Mouse (Mus musculus): ENCODE data around the gene Btg2. TPM values are rescaled to one million over a fixed set of nuclear protein-coding genes. Genes with fewer than 3 reads are reported as not detected.

Btg2 gene
- total RNA-seq (2014; fragmentation: Nextera tagmentation) (2.0 and 3.9 TPM in 2 replicates), total RNA-seq (2017) (58.5 and 61.6 TPM in 2 replicates)

DNA sequence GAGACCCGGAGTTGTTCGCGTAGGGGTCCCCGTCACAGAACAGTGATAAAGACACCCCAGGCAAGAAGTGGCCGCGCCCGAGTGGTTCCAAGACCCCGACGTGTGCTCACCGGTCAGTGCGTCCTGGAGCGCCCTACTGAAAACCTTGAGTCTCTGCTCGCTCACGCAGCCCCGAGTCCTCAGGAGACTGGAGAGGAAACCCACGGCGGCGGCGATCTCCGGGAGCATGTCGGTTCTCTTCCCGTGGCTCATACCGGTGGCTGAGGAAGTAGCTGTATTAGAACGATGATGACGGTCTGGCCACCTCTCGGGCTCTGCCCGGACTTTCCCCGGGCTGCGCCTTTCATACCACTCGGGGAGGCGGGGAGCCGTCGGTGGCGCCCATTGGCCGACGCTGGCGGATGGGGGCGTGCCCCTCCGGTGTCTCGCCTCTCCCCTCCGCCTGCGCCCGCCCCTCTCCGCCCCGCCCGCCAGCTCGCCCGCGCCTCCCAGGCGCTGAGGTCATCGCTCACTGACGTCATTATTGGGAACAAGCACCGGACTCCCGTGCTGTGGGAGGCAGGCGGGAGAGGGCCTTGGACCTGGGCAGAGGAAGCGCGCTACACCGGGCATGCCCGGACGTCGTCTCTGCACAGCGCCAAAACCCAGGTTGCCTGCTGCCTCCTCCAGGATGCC, at the start of gene Btg2:
Btg2 (minus strand) TSS at position 319 of the 675 bp plus-strand sequence.
- peak; percentile 87 for ATAC-seq (replicated peaks; ENCODE audit: low FRiP score, low TSS enrichment, poor library complexity, severe bottlenecking)

DNA sequence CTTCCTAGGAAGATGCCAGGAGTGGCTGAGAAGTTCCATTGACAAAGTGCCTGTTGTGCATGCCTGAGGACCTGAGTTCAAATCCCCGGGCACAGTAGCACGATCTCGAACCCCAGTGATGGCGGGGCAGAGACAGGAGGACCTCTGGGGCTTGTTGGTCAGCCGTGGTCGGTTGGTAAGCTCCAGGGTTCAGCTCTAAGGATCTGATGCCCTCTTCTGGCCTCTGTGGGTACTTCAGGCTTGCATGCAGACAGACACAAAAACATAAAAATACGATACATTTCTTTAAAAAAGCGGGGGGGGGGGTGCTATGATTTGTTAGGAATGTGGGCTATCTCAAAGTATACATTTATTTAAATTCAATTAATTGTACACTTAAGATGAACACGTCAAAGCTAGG, 43.3 kb upstream of the Btg2 start:
- ATAC-seq (replicated peaks; ENCODE audit: low FRiP score, low TSS enrichment, poor library complexity, severe bottlenecking), result no peak

DNA sequence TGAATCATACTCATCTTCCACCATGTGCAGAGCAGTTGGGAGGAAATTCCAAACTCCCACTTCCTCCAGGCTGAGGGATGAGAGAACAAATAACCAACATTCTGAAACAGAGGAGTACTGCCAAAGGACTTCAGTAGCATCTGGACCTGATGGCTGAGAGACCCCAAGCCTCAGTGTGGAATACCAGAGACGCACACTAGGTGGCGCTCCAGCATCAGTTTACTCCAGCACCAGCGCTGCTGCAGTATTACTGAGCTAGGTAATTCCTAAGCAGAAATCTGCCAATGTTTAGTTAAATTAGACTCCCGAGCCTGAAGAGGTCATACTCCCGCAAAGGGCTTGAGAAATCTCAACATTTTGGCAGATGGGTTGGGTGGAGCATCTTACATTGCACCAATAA, 41.3 kb upstream of the Btg2 start:
- peak; percentile 86; the same call in 1 of the 2 replicates for ATAC-seq (replicated peaks; ENCODE audit: low FRiP score, low TSS enrichment, poor library complexity, severe bottlenecking)

- ATAC-seq (replicated peaks; ENCODE audit: low FRiP score, low TSS enrichment, poor library complexity, severe bottlenecking), result no peak
Observed at GRCm38 (mm10) chr1:134117110-134117509, 38.2 kb upstream of the Btg2 start.

DNA sequence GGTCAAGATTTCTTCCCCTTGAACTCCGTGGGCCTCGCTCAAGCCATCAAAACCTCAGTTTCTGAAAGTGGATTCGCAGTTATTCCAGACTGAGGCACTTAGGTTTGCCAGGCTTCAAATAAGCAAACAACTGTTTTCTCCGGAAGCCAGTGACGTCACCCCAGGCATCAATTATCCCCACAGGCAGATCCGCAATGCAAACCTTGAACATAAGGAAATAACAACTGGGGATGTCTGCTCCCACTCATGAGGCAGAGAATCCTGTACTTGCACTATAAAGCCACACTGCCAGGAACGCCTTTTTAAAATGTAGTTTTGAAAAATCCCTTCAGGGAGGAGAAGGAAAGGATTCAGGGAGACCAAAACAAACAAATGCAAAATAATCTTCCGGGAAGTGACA, 36.5 kb upstream of the Btg2 start:
- ATAC-seq (replicated peaks; ENCODE audit: low FRiP score, low TSS enrichment, poor library complexity, severe bottlenecking), result no peak

DNA sequence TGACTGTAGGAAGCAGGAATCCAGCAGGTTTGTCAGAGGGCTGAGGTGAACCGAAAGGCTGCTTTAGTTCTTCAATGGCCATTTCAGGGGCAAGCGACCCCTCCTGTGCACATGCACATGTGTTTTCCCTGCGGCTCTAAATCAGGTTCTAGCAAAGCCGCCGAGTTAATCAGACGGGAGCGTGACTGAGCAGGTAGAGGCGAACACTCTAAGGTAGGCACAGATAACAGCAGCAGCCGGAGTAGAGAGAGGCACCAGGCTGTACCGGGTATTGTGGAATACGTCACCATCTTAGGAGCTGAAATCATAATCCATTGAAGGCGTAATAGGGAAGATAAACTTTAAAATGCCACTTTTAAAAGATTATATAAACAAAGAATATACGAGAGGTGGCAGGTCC, 35.8 kb upstream of the Btg2 start:
- no peak for ATAC-seq (replicated peaks; ENCODE audit: low FRiP score, low TSS enrichment, poor library complexity, severe bottlenecking)

DNA sequence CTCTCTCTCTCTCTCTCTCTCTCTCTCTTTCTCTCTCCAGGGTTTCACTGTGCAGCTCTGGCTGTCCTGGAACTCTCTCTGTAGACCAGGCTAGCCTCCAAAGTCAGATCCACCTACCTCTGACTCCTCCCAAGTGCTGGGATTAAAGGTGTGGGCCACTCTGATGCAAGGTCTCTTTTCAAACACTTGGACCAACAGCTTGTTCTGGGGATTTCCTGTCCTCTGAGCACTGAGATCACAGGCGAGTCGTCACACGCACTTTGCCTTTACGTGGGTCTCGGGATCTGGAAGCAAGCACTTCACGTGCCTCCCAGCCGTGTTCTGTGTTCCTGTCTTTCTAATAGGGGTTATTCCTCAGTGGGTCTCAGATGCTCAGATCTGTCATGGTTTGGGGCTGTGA, 35.1 kb upstream of the Btg2 start:
- no peak for ATAC-seq (replicated peaks; ENCODE audit: low FRiP score, low TSS enrichment, poor library complexity, severe bottlenecking)

DNA sequence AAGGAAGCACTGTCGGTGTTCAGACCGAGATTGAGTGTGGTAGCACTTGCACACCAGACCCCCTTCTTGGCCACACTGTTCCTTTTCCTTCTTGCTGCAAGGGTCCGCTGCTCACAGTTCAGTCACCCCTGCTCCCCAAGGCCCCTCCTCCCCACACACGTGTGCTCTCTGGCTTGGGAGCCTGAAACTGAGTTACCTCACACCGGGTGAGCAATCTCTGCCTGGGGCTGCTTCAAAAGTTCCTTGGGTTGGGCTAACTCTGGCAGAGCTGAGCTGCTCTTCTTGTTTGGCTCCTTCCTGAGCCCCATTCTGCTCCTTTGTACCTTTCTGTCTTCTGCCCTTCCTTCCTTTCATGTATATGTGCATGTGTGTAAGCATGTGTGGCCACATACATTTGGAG, 34.6 kb upstream of the Btg2 start:
- ATAC-seq (replicated peaks; ENCODE audit: low FRiP score, low TSS enrichment, poor library complexity, severe bottlenecking), result no peak

GRCm38 (mm10) chr1:134110979-134111378, 32.1 kb upstream of the Btg2 start, which contains the start of gene Chit1:
Gene Chit1 (plus strand): TSS chr1:134111242.
- ATAC-seq (replicated peaks; ENCODE audit: low FRiP score, low TSS enrichment, poor library complexity, severe bottlenecking), result peak; percentile 77

GRCm38 (mm10) chr1:134110449-134110848, 31.5 kb upstream of the Btg2 start:
- 0 out of 2 replicates have a peak, but pooled peaks have one; percentile 30 for ATAC-seq (replicated peaks; ENCODE audit: low FRiP score, low TSS enrichment, poor library complexity, severe bottlenecking)

GRCm38 (mm10) chr1:134110015-134110414, 31.1 kb upstream of the Btg2 start:
- no peak for ATAC-seq (replicated peaks; ENCODE audit: low FRiP score, low TSS enrichment, poor library complexity, severe bottlenecking)

DNA sequence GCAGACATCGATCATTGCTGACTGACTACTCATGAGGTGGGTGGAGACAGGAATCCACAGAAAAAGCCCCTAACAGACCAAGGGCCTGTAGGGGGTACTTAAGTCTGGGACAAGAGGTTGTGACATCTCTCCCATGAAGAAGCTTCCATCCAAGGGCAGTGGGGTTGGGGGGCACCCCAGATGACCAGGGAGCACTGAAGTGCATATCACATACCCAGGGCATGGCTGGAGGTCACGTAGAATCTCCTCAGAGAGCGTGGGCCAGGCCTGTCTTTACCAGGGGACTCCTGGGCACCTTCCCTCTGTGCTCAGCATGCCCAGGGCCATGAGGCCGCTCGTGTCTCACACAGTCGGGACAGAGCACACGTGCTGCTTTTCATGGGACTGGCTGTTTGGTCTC, 28.9 kb upstream of the Btg2 start:
- no peak for ATAC-seq (replicated peaks; ENCODE audit: low FRiP score, low TSS enrichment, poor library complexity, severe bottlenecking)

- ATAC-seq (replicated peaks; ENCODE audit: low FRiP score, low TSS enrichment, poor library complexity, severe bottlenecking), result peak; percentile 61
Observed at GRCm38 (mm10) chr1:134106719-134107118, 27.8 kb upstream of the Btg2 start.

- no peak for ATAC-seq (replicated peaks; ENCODE audit: low FRiP score, low TSS enrichment, poor library complexity, severe bottlenecking)
Observed at GRCm38 (mm10) chr1:134105764-134106430, 27.0 kb upstream of the Btg2 start.

- no peak for ATAC-seq (replicated peaks; ENCODE audit: low FRiP score, low TSS enrichment, poor library complexity, severe bottlenecking)
Observed at GRCm38 (mm10) chr1:134105043-134105763, 26.3 kb upstream of the Btg2 start.

DNA sequence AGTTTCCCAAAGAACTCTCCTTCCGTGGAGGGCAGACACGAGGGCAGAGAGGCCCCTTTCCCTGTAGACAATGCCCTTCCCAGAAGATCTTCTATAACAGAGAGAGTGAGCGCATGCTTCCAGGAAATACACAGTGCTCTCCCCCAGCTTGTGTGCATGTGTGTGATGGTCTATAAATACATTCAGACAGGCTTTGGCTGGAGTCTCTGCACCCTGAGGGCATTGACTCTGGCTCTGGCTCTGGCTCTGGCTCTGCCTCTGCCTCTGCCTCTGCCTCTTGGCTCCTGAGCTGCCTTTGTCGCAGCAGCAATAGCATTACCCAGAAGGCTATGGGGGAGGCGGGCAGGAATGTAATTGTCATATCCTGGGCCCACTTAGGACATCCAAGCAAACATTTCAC, 24.9 kb upstream of the Btg2 start:
- ATAC-seq (replicated peaks; ENCODE audit: low FRiP score, low TSS enrichment, poor library complexity, severe bottlenecking), result no peak

DNA sequence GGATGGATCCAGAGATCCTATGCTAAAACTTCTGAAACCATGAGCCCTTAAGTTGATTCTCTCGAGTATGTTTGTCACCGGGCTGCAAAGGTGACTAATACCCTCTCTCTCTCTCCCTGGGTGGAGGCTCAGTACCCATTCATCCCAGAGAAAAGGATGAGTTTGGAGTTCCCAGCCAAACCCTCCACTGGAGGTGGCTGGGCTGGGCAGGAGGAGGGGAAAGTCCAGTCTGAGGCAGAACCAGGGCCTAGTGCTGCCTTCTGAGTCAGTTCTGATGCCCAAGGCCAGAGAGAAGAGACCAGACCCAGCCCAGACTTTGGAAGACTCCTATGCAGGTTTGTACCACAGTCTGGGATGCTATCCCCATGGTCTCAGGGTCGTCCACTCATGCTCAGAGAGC, 22.7 kb upstream of the Btg2 start:
- no peak for ATAC-seq (replicated peaks; ENCODE audit: low FRiP score, low TSS enrichment, poor library complexity, severe bottlenecking)

DNA sequence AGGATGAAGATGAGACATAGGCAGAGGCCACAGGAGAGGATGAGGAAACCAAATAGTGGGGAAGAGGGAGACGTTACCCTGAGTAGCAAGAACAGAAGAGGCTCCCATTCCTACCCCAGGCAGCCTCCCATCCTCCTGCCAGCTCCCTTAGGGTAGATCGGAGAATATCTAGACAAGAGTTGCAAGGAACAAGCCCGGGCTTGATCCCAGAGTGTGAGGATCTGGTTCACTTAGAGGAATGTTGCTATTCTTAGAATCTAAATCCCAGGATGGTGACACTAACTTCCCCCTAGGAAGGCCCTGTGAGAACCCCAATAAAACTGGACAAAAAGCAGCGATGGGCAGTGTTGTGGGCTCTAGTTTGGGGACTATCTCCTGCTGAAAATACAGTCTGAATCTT, 22.0 kb upstream of the Btg2 start:
- no peak for ATAC-seq (replicated peaks; ENCODE audit: low FRiP score, low TSS enrichment, poor library complexity, severe bottlenecking)

- no peak for ATAC-seq (replicated peaks; ENCODE audit: low FRiP score, low TSS enrichment, poor library complexity, severe bottlenecking)
Observed at GRCm38 (mm10) chr1:134100401-134100800, 21.5 kb upstream of the Btg2 start.

DNA sequence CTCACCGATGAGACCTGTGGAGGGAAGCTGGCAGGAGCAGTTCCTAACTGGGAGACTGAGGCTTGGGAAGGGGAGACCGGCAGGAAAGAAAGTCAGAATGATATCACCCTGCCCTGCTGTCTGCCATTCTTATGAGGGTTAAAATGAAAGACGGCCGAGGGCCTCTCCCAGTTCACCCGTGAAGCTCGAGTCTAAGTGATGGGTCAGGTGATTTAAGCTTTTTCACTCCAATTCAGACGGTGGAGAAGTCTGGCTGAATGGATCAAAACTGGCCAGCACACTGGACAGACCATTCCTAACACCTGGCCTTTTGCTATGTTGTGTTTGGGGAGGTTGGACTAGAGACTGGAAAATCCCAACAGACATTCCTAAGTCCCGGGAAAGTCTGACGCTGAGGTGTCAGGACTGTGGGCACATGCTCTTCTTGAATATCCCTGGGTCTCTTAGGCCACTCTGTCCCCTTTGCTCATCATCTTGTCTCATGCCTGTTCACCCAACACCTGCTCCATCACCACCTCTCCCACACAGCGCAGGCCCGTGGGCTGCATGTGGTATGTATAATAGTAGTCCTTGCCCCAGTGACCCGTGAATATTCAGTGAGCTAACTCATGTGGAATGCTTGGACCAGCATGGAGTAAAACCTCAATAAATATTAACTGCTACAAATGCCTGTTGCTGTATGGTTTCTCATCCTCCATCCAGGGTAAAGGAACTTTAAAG, 20.8 kb upstream of the Btg2 start:
- peak; percentile 34 for ATAC-seq (replicated peaks; ENCODE audit: low FRiP score, low TSS enrichment, poor library complexity, severe bottlenecking)
